Mouse (Mus musculus) ES-Bruce4 (cell line): ENCODE results near the gene Smo. TPM values are rescaled to one million over a fixed set of nuclear protein-coding genes. Genes with fewer than 3 reads are reported as not detected.
A peak's percentile ranks its signal among the peaks of the same experiment; 100 is the strongest.

ENCODE experiments used
- H3K27ac ChIP-seq: 2 replicates; pipeline ENCODE4 v1.5.1; 2012; ENCODE audit warnings: low read length, inconsistent platforms; ENCODE audit not compliant: insufficient read depth
- H3K27me3 ChIP-seq: 2 replicates; pipeline ENCODE4 v1.6.1; 2012; ENCODE audit warnings: mild to moderate bottlenecking, low read length, inconsistent platforms; ENCODE audit not compliant: control insufficient read depth, poor library complexity, insufficient read depth, severe bottlenecking
- H3K36me3 ChIP-seq: 2 replicates; pipeline ENCODE4 v1.6.1; 2012; ENCODE audit warnings: inconsistent platforms, mild to moderate bottlenecking, low read length, moderate library complexity; ENCODE audit not compliant: control insufficient read depth, poor library complexity, insufficient read depth, severe bottlenecking
- H3K4me1 ChIP-seq: one replicate; pipeline ENCODE4 v1.8.1; 2011; ENCODE audit warnings: low read length; ENCODE audit not compliant: control insufficient read depth, insufficient read depth
- H3K4me3 ChIP-seq: 2 replicates; pipeline ENCODE4 v1.5.1; 2011; ENCODE audit warnings: low read depth, mild to moderate bottlenecking, low read length
- H3K9ac ChIP-seq: 2 replicates; pipeline ENCODE4 v1.6.1; 2012; ENCODE audit warnings: low read depth, mild to moderate bottlenecking, inconsistent platforms; ENCODE audit not compliant: poor library complexity, severe bottlenecking
- H3K9me3 ChIP-seq: replicated peaks from 2 replicates; pipeline ENCODE4 v1.6.1; 2012; ENCODE audit warnings: mild to moderate bottlenecking, low read length, inconsistent platforms; ENCODE audit not compliant: control insufficient read depth, poor library complexity, insufficient read depth, severe bottlenecking
- CTCF ChIP-seq: IDR thresholded peaks from one replicate; pipeline ENCODE4 v1.8.1; 2011; ENCODE audit warnings: low read depth, low read length
- EP300 ChIP-seq: IDR thresholded peaks from 2 replicates; pipeline ENCODE4 v1.6.1; 2011; ENCODE audit warnings: low read depth, low read length; ENCODE audit not compliant: insufficient read depth
- POLR2A ChIP-seq: IDR thresholded peaks from one replicate; pipeline ENCODE4 v1.8.1; 2011; ENCODE audit warnings: low read length; ENCODE audit not compliant: insufficient read depth
- polyA plus RNA-seq: library from polyadenylated mRNA; stranded (reverse); fragments of >200 nt; gene quantifications from 2 replicates; pipeline ENCODE4 v1.2.4, GENCODE M21; 2011; ENCODE audit warnings: low read depth; ENCODE audit not compliant: missing spikeins, insufficient read depth, insufficient read length

The Smo gene
- polyA plus RNA-seq, 1 experiment, result 26.5 TPM

- H3K9ac ChIP-seq, result peak within 1 kb of the TSS; percentile 85
- H3K4me3 ChIP-seq, result peak within 1 kb of the TSS; percentile 96
- TF ChIP-seq POLR2A (peak; percentile 62), EP300 (no peak)
- H3K36me3 ChIP-seq, result no peaks in the 10 kb centered on the region
- peak within 1 kb of the TSS; percentile 73 for H3K27ac ChIP-seq
- H3K4me1 ChIP-seq, result no peaks in the 10 kb centered on the region
- no peaks in the 10 kb centered on the region for H3K27me3 ChIP-seq
- H3K9me3 ChIP-seq, result no peaks in the 10 kb centered on the region
Measured at GRCm38 (mm10) chr6:29767813-29768660, 32.7 kb downstream of the Smo start, which contains the start of gene Ahcyl2. Gene Ahcyl2, plus strand, starts transcription at chr6:29768011.

- H3K27ac ChIP-seq, result no peak overlapping the region
- H3K4me3 ChIP-seq, result peak overlapping the region; percentile 96
- H3K27me3 ChIP-seq, result no peaks in the 10 kb centered on the region
- H3K9me3 ChIP-seq, result no peaks in the 10 kb centered on the region
- no peaks in the 10 kb centered on the region for H3K4me1 ChIP-seq
- H3K36me3 ChIP-seq, result no peaks in the 10 kb centered on the region
- TF ChIP-seq CTCF, result no peak
- TF ChIP-seq POLR2A, result no peak
- no peak for TF ChIP-seq EP300
- H3K9ac ChIP-seq, result peak overlapping the region; percentile 85
Measured at GRCm38 (mm10) chr6:29768791-29769441, 33.6 kb downstream of the Smo start.

- Histone ChIP-seq H3K9me3 (no peaks in the 10 kb centered on the region), H3K36me3 (no peaks in the 10 kb centered on the region), H3K9ac (no peak overlapping the region), H3K4me3 (no peak overlapping the region), H3K4me1 (no peaks in the 10 kb centered on the region), H3K27me3 (no peaks in the 10 kb centered on the region), H3K27ac (no peak overlapping the region)
- no peak for TF ChIP-seq POLR2A
- TF ChIP-seq CTCF, result no peak
- no peak for TF ChIP-seq EP300
Measured at GRCm38 (mm10) chr6:29770672-29771321, 35.5 kb downstream of the Smo start.

- H3K36me3 ChIP-seq, result no peaks in the 10 kb centered on the region
- no peaks in the 10 kb centered on the region for H3K27me3 ChIP-seq
- no peak overlapping the region for H3K9ac ChIP-seq
- H3K4me1 ChIP-seq, result no peaks in the 10 kb centered on the region
- no peak overlapping the region for H3K27ac ChIP-seq
- no peaks in the 10 kb centered on the region for H3K9me3 ChIP-seq
- no peak overlapping the region for H3K4me3 ChIP-seq
- TF ChIP-seq EP300, result no peak
- TF ChIP-seq POLR2A, result no peak
- TF ChIP-seq CTCF, result no peak
Measured at GRCm38 (mm10) chr6:29772236-29772635, 36.9 kb downstream of the Smo start.

- Histone ChIP-seq H3K36me3 (no peaks in the 10 kb centered on the region), H3K9ac (no peak overlapping the region), H3K4me3 (no peak overlapping the region), H3K4me1 (no peaks in the 10 kb centered on the region), H3K27ac (no peak overlapping the region), H3K27me3 (no peaks in the 10 kb centered on the region), H3K9me3 (no peaks in the 10 kb centered on the region)
- no peak for TF ChIP-seq CTCF
- TF ChIP-seq POLR2A, result no peak
- no peak for TF ChIP-seq EP300
Measured at GRCm38 (mm10) chr6:29774161-29774560, 38.9 kb downstream of the Smo start.

GRCm38 (mm10) chr6:29775609-29776008 is 40.3 kb downstream of the Smo start:
- H3K27me3 ChIP-seq, result no peaks in the 10 kb centered on the region
- H3K4me1 ChIP-seq, result no peaks in the 10 kb centered on the region
- no peak for TF ChIP-seq CTCF
- TF ChIP-seq POLR2A, result no peak
- no peak for TF ChIP-seq EP300
- H3K9me3 ChIP-seq, result no peaks in the 10 kb centered on the region
- no peak overlapping the region for H3K9ac ChIP-seq
- H3K4me3 ChIP-seq, result no peak overlapping the region
- no peak overlapping the region for H3K27ac ChIP-seq
- H3K36me3 ChIP-seq, result no peaks in the 10 kb centered on the region
